Mouse (Mus musculus) MEL (cell line): ENCODE data around the gene Cox7b.

Experiments used
- CHD1 ChIP-seq: IDR thresholded peaks from 2 replicates; pipeline ENCODE4 v1.6.1; 2012; ENCODE audit warnings: low read depth, mild to moderate bottlenecking, inconsistent platforms, low read length, improper control_type of control experiment
- CHD2 ChIP-seq: IDR thresholded peaks from 2 replicates; pipeline ENCODE4 v1.6.1; 2011; ENCODE audit warnings: low read length, improper control_type of control experiment
- CTCF ChIP-seq, 3 experiments: IDR thresholded peaks in 2 of 3; conservative IDR thresholded peaks in 1 of 3; 2 replicates each; pipeline ENCODE4 v1.5.1; 2011 to 2012; ENCODE audit warnings: low read length in 3 of 3, low read depth in 2 of 3, mild to moderate bottlenecking in 2 of 3, improper control_type of control experiment in 1 of 3, inconsistent platforms in 1 of 3, mixed read lengths in 1 of 3, moderate library complexity in 1 of 3; ENCODE audit not compliant: control insufficient read depth in 1 of 3, insufficient read depth in 1 of 3, poor library complexity in 1 of 3, severe bottlenecking in 1 of 3
- MAZ ChIP-seq: IDR thresholded peaks from 2 replicates; pipeline ENCODE4 v1.6.1; 2012; ENCODE audit warnings: low read depth, mild to moderate bottlenecking, inconsistent platforms, low read length, improper control_type of control experiment
- POLR2A ChIP-seq, 2 experiments: IDR thresholded peaks; 2 replicates each; pipeline ENCODE4 v1.6.1; 2011 to 2012; ENCODE audit warnings: low read length in 2 of 2, mild to moderate bottlenecking in 2 of 2, control low read depth in 1 of 2, improper control_type of control experiment in 1 of 2, low read depth in 1 of 2, moderate library complexity in 1 of 2; ENCODE audit not compliant: control insufficient read depth in 1 of 2, insufficient read depth in 1 of 2, poor library complexity in 1 of 2
- POLR2AphosphoS2 ChIP-seq: IDR thresholded peaks from 2 replicates; pipeline ENCODE4 v1.6.1; 2011; ENCODE audit warnings: low read length, improper control_type of control experiment
- USF1 ChIP-seq: IDR thresholded peaks from 2 replicates; pipeline ENCODE4 v1.6.1; 2014; ENCODE audit warnings: low read depth, mild to moderate bottlenecking, inconsistent platforms, low read length, improper control_type of control experiment, moderate library complexity
- ZC3H11A ChIP-seq: IDR thresholded peaks from 2 replicates; pipeline ENCODE4 v1.6.1; 2012; ENCODE audit warnings: low read depth, mild to moderate bottlenecking, inconsistent platforms, low read length, improper control_type of control experiment

- TF ChIP-seq ZC3H11A (no peak), CTCF (IDR thresholded peaks at IDR 0.05 in 2 of 3, conservative IDR thresholded peaks at IDR 0.05 in 1 of 3; ENCODE audit: control insufficient read depth in 1 of 3, insufficient read depth in 1 of 3, low read depth in 2 of 3, low read length in 3 of 3, poor library complexity in 1 of 3, severe bottlenecking in 1 of 3) (no peak), POLR2AphosphoS2 (no peak), USF1 (no peak), CHD2 (no peak), MAZ (no peak), CHD1 (no peak), POLR2A (IDR thresholded peaks at IDR 0.05; ENCODE audit: control insufficient read depth in 1 of 2, insufficient read depth in 1 of 2, low read depth in 1 of 2, low read length in 2 of 2, poor library complexity in 1 of 2) (no peak)
Measured at GRCm38 (mm10) chrX:106017102-106017501, 1.6 kb downstream of the Cox7b start.
